19 mouse cellular contexts compared by ENCODE assay signal in genomic region chr10:62247156-62247555, GRCm38 (mm10). TPM values are rescaled to one million over a fixed set of nuclear protein-coding genes. Genes with fewer than 3 reads are reported as not detected.
A peak's percentile ranks its signal among the peaks of the same experiment; 100 is the strongest.
DNase-seq lines count a peak whose midpoint lies in the region; ATAC-seq lines count a peak whose summit lies in the region.
"Had no signal": no experiment of that assay in that cellular context is flagged by ENCODE, and none has a peak within 500 bp of the region (broad histone marks: within the 10 kb centered on the region; RNA-seq: fewer than 3 reads in every experiment).

No protein-coding gene starts in this region.

- H3K27ac ChIP-seq in forebrain, embryonic 14.5 days (ENCODE audit: low read depth, low read length), result no peak overlapping the region
- H3K27ac ChIP-seq in forebrain, embryonic 11.5 days (ENCODE audit: low read depth, low read length), result no peak overlapping the region
- no peak overlapping the region for H3K27ac ChIP-seq in neural tube, embryonic 15.5 days (replicated peaks)
- H3K27ac ChIP-seq: forebrain, embryonic 15.5 days had no signal

- no peak overlapping the region for H3K4me3 ChIP-seq in forebrain, embryonic 14.5 days (ENCODE audit: low read depth, low read length)
- H3K4me3 ChIP-seq in forebrain, embryonic 11.5 days (ENCODE audit: low read depth, low read length), result no peak overlapping the region
- H3K4me3 ChIP-seq in neural tube, embryonic 15.5 days (replicated peaks), result no peak overlapping the region
- H3K4me3 ChIP-seq: forebrain, embryonic 15.5 days had no signal

- H3K9me3 ChIP-seq in forebrain, embryonic 14.5 days (replicated peaks; ENCODE audit: control insufficient read depth, low read length), result no peaks in the 10 kb centered on the region
- no peaks in the 10 kb centered on the region for H3K9me3 ChIP-seq in forebrain, embryonic 11.5 days (ENCODE audit: control insufficient read depth, low read length)
- H3K9me3 ChIP-seq in neural tube, embryonic 15.5 days (replicated peaks), result no peaks in the 10 kb centered on the region
- H3K9me3 ChIP-seq: forebrain, embryonic 15.5 days had no signal

- ATAC-seq in forebrain, embryonic 14.5 days, result no peak
- ATAC-seq in forebrain, embryonic 11.5 days (replicated peaks; ENCODE audit: low FRiP score), result no peak
- peak; percentile 63; the same call in 1 of the 2 replicates for ATAC-seq in neural tube, embryonic 15.5 days (ENCODE audit: low FRiP score)
- ATAC-seq: forebrain, embryonic 15.5 days had no signal

- no peaks in the 10 kb centered on the region for H3K36me3 ChIP-seq in forebrain, embryonic 14.5 days (ENCODE audit: control insufficient read depth, insufficient read depth, low read length)
- no peaks in the 10 kb centered on the region for H3K36me3 ChIP-seq in forebrain, embryonic 11.5 days (ENCODE audit: control insufficient read depth, insufficient read depth, low read length)
- H3K36me3 ChIP-seq in neural tube, embryonic 15.5 days, result no peaks in the 10 kb centered on the region
- H3K36me3 ChIP-seq: forebrain, embryonic 15.5 days had no signal

- H3K4me1 ChIP-seq in forebrain, embryonic 14.5 days (ENCODE audit: control insufficient read depth, insufficient read depth, low read length), result no peaks in the 10 kb centered on the region
- no peaks in the 10 kb centered on the region for H3K4me1 ChIP-seq in forebrain, embryonic 11.5 days (replicated peaks; ENCODE audit: control insufficient read depth, insufficient read depth, low read length)
- no peaks in the 10 kb centered on the region; the same call in 1 of the 2 replicates for H3K4me1 ChIP-seq in neural tube, embryonic 15.5 days

- 73% methylated on average over 3 of the region's 3 CpGs for WGBS in forebrain, embryonic 14.5 days
- 68% methylated on average over 3 of the region's 3 CpGs for WGBS in forebrain, embryonic 11.5 days
- WGBS in neural tube, embryonic 15.5 days, result 66% methylated on average over 3 of the region's 3 CpGs

- no peak overlapping the region for H3K4me2 ChIP-seq in forebrain, embryonic 14.5 days (ENCODE audit: low read length)
- H3K4me2 ChIP-seq in forebrain, embryonic 11.5 days (ENCODE audit: low read depth, low read length, severe bottlenecking), result no peak overlapping the region
- H3K4me2 ChIP-seq in neural tube, embryonic 15.5 days, result no peak overlapping the region
- H3K4me2 ChIP-seq: forebrain, embryonic 15.5 days; midbrain, embryonic 11.5 days had no signal

- no peaks in the 10 kb centered on the region for H3K27me3 ChIP-seq in forebrain, embryonic 14.5 days (replicated peaks; ENCODE audit: control insufficient read depth, insufficient read depth, low read length)
- no peaks in the 10 kb centered on the region for H3K27me3 ChIP-seq in forebrain, embryonic 11.5 days (ENCODE audit: control insufficient read depth, insufficient read depth, low read length)
- H3K27me3 ChIP-seq in neural tube, embryonic 15.5 days (replicated peaks), result no peaks in the 10 kb centered on the region
- H3K27me3 ChIP-seq: forebrain, embryonic 15.5 days had no signal

- no peak overlapping the region for H3K9ac ChIP-seq in forebrain, embryonic 14.5 days (ENCODE audit: low read length)
- no peak overlapping the region for H3K9ac ChIP-seq in forebrain, embryonic 11.5 days (ENCODE audit: low read length)
- no peak overlapping the region for H3K9ac ChIP-seq in neural tube, embryonic 15.5 days (replicated peaks)
- H3K9ac ChIP-seq: forebrain, embryonic 15.5 days had no signal

- peak; percentile 30 for DNase-seq in forebrain, embryonic 14.5 days (ENCODE audit: low spot score)
- DNase-seq in forebrain, embryonic 11.5 days (ENCODE audit: low spot score), result no peak
- DNase-seq in kidney, postnatal 10 days, result peak; percentile 28
- no peak for DNase-seq in kidney, adult 9 months
- no peak for DNase-seq in neural tube, embryonic 10.5 days (ENCODE audit: extremely low spot score, low spot score)
- DNase-seq in thymus, postnatal 36 days, result no peak
- no peak for DNase-seq in retina, postnatal 1 day
- DNase-seq: adrenal gland, postnatal 25 days; cerebellum, adult 9-10 months; embryo, embryonic 11 days; gastrocnemius, postnatal 10 days; layer of hippocampus, adult 9-11 months had no signal

RNA-seq across cellular contexts. Expression of gene Tacr2, which starts 5.1 kb away (rescaled TPM):
- not detected in 2 replicates for polyA plus RNA-seq in forebrain, embryonic 14.5 days (2014; fragmentation: Nextera tagmentation; extraction: Ambion mirVana)
- polyA plus RNA-seq in forebrain, embryonic 11.5 days (2014; fragmentation: Nextera tagmentation; extraction: Ambion mirVana), result not detected in 2 replicates
- polyA plus RNA-seq in neural tube, embryonic 15.5 days (2015; fragmentation: Nextera tagmentation; extraction: Ambion mirVana), result 0.13 and 0.20 TPM in 2 replicates
- polyA plus RNA-seq: activated CD4-positive, CD25-positive, alpha-beta regulatory T cell, adult 4 months; forebrain, embryonic 15.5 days; heart, postnatal 0 days; inflammation-experienced regulatory T-cells, adult 6 months; liver, adult 2 months; midbrain, embryonic 11.5 days had no signal

RNA-seq across cellular contexts. Expression of gene Tspan15, which starts 16.1 kb away (rescaled TPM):
- 10.1 and 13.7 TPM in 2 replicates for polyA plus RNA-seq in forebrain, embryonic 14.5 days (2014; fragmentation: Nextera tagmentation; extraction: Ambion mirVana)
- polyA plus RNA-seq in forebrain, embryonic 11.5 days (2014; fragmentation: Nextera tagmentation; extraction: Ambion mirVana), result 13.9 and 15.5 TPM in 2 replicates
- 16.6 and 22.8 TPM in 2 replicates for polyA plus RNA-seq in neural tube, embryonic 15.5 days (2015; fragmentation: Nextera tagmentation; extraction: Ambion mirVana)
- polyA plus RNA-seq: inflammation-experienced regulatory T-cells, adult 6 months had no signal

Comparison
In these comparisons a context has a peak if more than half of its experiments do, and no peak if none do; other contexts are left out.
1. DNase-seq: peak in forebrain, embryonic 14.5 days (single experiment) and kidney, postnatal 10 days (single experiment); none in forebrain, embryonic 11.5 days (single experiment), kidney, adult 9 months (single experiment), neural tube, embryonic 10.5 days (single experiment), thymus, postnatal 36 days (0 of 2) and retina, postnatal 1 day (single experiment).